Mouse (Mus musculus): ENCODE measurements at regions not wholly inside any gene's neighbourhood (a gene's known extent, or its start where the extent isn't known, plus 50 kb on each side); places are given as distances from the start of the nearest gene placed in this dataset.

DNA sequence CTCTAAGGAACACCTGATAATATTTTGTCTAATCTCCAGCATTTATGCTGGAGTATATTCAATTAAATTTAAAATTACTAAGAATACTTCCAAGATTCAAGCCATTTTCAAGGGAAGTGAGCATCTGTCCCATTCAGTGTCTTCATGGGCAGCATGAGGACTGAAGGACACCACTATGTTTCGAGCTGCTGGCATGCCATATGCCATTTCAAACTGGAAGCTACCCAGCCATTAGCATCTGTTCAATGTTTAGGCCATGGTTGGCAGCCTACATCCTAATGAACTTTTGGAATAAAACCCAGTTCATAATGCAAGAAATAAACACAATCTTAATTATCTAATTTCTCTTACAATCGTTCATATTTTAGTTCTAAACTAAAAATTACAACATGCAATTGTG lies 371.5 kb upstream of the 4933412E24Rik start:
- TF ChIP-seq CTCF (IDR thresholded peaks at IDR 0.05; ENCODE audit: low read depth, low read length) (no peak), POLR2A (IDR thresholded peaks at IDR 0.05; ENCODE audit: insufficient read depth, low read length) (no peak)

Measured in ES-Bruce4 (cell line).